Mouse (Mus musculus) adrenal gland, adult 10 weeks (tissue): ENCODE results near the gene Myo18b. TPM values are rescaled to one million over a fixed set of nuclear protein-coding genes. Genes with fewer than 3 reads are reported as not detected.

ENCODE experiments used
- polyA plus RNA-seq: library from polyadenylated mRNA; stranded (reverse); fragments of 350-450 nt; fragmentation: Illumina TruSeq; extraction: RNeasy Lipid Tissue Mini Kit (QIAGEN cat#74804); gene quantifications from one replicate; pipeline ENCODE4 v1.2.3, GENCODE M21; 2014; ENCODE audit warnings: low read depth, low replicate concordance

The Myo18b gene
- not detected for polyA plus RNA-seq

DNA sequence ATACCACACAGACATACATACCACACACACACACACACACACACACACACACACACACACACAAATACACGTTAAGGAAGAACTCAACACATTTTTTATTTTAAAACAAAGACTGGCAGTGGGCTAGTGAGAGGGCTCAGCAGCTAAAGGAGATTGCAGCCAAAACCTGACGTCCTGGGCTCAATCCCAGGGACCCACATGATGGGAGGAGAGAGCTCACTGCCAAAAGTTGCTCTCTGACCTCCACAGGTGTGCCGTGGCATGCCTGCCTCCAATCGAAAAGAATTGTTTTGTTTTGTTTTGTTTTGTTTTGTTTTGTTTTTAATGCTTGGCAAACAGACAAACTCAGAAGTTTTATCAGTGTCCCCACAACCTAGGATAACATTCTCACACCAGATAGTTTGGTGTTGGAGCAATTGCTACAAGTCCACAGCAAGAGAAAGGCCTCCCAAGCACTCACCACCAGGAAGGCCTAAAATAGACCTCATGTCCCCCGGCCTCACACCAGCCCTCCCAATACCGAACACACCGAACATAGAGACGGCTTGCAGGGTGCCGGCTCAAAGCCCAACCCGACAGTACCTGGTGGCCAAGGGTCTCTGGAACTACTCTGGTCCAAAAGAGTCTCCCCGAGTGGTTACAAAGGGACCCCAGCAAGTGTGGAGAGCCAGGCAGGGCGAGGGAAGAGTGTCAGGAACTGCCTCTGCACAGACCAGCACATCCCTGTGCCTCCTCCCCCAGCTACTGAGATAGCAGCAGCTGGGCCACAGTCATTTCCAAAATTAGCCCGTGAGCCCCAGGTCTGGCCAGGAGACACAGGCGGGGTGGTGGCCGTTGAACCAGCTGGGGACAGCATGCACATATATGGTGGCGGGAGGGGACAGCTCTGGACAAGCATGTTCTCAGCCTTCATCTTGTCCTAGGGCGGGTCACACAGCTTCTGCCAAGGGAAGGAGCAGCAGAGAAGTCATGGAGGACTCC is at the start of gene Myo18b:
TSS of gene Myo18b (minus strand) at position 689 of the 981 bp plus-strand sequence.

Other genes starting within 250 kb of the Myo18b start
- gene Grk3, start 119.4 kb upstream of the Myo18b start, polyA plus RNA-seq = 14.3 TPM
- gene Crybb2, start 173.8 kb upstream of the Myo18b start, polyA plus RNA-seq = not detected
- not detected for gene Crybb3, start 185.2 kb upstream of the Myo18b start, polyA plus RNA-seq